Mouse (Mus musculus) adrenal gland, adult (tissue): ENCODE measurements at regions not wholly inside any gene's neighbourhood (a gene's known extent, or its start where the extent isn't known, plus 50 kb on each side); places are given as distances from the start of the nearest gene placed in this dataset.
A peak's percentile ranks its signal among the peaks of the same experiment; 100 is the strongest.

ENCODE experiments used
- DNase-seq, 2 experiments: peaks; one replicate each; pipeline ENCODE4 v3.0.0; 2022 to 2023; ENCODE audit warnings: low spot score in 1 of 2; ENCODE audit not compliant: inconsistent age in 2 of 2

- no peak for DNase-seq
Measured at GRCm38 (mm10) chr4:89451741-89452140, 140.9 kb upstream of the Cdkn2b start.

- peak; percentile 25 to 78 for DNase-seq
Measured at GRCm38 (mm10) chr4:89446765-89447487, 136.1 kb upstream of the Cdkn2b start.

GRCm38 (mm10) chr4:89446156-89446716 lies 135.4 kb upstream of the Cdkn2b start:
- DNase-seq = no peak

- peak in 1 of 2 experiments; percentile 56 for DNase-seq
Measured at GRCm38 (mm10) chr4:89445214-89446155, 134.6 kb upstream of the Cdkn2b start.

GRCm38 (mm10) chr4:89442526-89442925 lies 131.7 kb upstream of the Cdkn2b start:
- DNase-seq = no peak

GRCm38 (mm10) chr4:89440821-89441220 lies 130.0 kb upstream of the Cdkn2b start:
- no peak for DNase-seq

GRCm38 (mm10) chr4:89440326-89440725 lies 129.5 kb upstream of the Cdkn2b start:
- peak in 1 of 2 experiments; percentile 53 for DNase-seq

GRCm38 (mm10) chr4:89438665-89439064 lies 127.8 kb upstream of the Cdkn2b start:
- DNase-seq = no peak

GRCm38 (mm10) chr4:89436764-89437163 lies 125.9 kb upstream of the Cdkn2b start:
- no peak for DNase-seq

GRCm38 (mm10) chr4:89434152-89434551 lies 123.3 kb upstream of the Cdkn2b start:
- DNase-seq = no peak

GRCm38 (mm10) chr4:89433528-89433927 lies 122.7 kb upstream of the Cdkn2b start:
- DNase-seq = no peak

- no peak for DNase-seq
Measured at GRCm38 (mm10) chr4:89431520-89431919, 120.7 kb upstream of the Cdkn2b start.

GRCm38 (mm10) chr4:89428465-89428864 lies 117.6 kb upstream of the Cdkn2b start:
- no peak for DNase-seq

GRCm38 (mm10) chr4:89427345-89428293 lies 116.8 kb upstream of the Cdkn2b start:
- DNase-seq = peak; percentile 87 to 92

GRCm38 (mm10) chr4:89425916-89426315 lies 115.1 kb upstream of the Cdkn2b start:
- no peak for DNase-seq

GRCm38 (mm10) chr4:89421694-89422354 lies 111.0 kb upstream of the Cdkn2b start:
- peak; percentile 63 to 78 for DNase-seq

- DNase-seq = no peak
Measured at GRCm38 (mm10) chr4:89420868-89421267, 110.0 kb upstream of the Cdkn2b start.

GRCm38 (mm10) chr4:89419507-89419906 lies 108.7 kb upstream of the Cdkn2b start:
- DNase-seq = no peak

- no peak for DNase-seq
Measured at GRCm38 (mm10) chr4:89405624-89406167, 94.9 kb upstream of the Cdkn2b start.

GRCm38 (mm10) chr4:89403151-89403550 lies 92.3 kb upstream of the Cdkn2b start:
- no peak for DNase-seq
